Mouse (Mus musculus) liver, adult 2 months (tissue): Measurements from ENCODE around the gene Myo1h. TPM values are rescaled to one million over a fixed set of nuclear protein-coding genes. Genes with fewer than 3 reads are reported as not detected.

Experiments used
- DNase-seq: peaks from one replicate; pipeline ENCODE4 v3.0.0-alpha.2; 2011; ENCODE audit warnings: low read depth, low spot score; ENCODE audit errors: extremely low read depth
- H3K27ac ChIP-seq: fragments of 200-500 bp; replicated peaks from 2 replicates; pipeline ENCODE4 v1.5.1; 2012; ENCODE audit warnings: low read depth, mild to moderate bottlenecking, control low read depth, inconsistent platforms, low read length; ENCODE audit not compliant: insufficient read depth
- H3K27me3 ChIP-seq: fragments of 200-500 bp; 2 replicates; pipeline ENCODE4 v1.6.1; 2012; ENCODE audit warnings: mild to moderate bottlenecking, moderate library complexity, low read length, inconsistent platforms; ENCODE audit not compliant: control insufficient read depth, insufficient read depth
- H3K36me3 ChIP-seq: fragments of 200-500 bp; 2 replicates; pipeline ENCODE4 v1.6.1; 2012; ENCODE audit warnings: low read length, inconsistent platforms; ENCODE audit not compliant: control insufficient read depth, insufficient read depth
- H3K4me1 ChIP-seq: fragments of 200-500 bp; 2 replicates; pipeline ENCODE4 v1.6.1; 2011; ENCODE audit warnings: low read length; ENCODE audit not compliant: control insufficient read depth, insufficient read depth
- H3K4me3 ChIP-seq: fragments of 200-500 bp; 2 replicates; pipeline ENCODE4 v1.5.1; 2011; ENCODE audit warnings: low read depth, mild to moderate bottlenecking, control low read depth, low read length, moderate library complexity; ENCODE audit not compliant: insufficient read depth
- H3K79me2 ChIP-seq: fragments of 200-500 bp; 2 replicates; pipeline ENCODE4 v1.6.1; 2012; ENCODE audit warnings: inconsistent platforms, mild to moderate bottlenecking, low read length, moderate library complexity; ENCODE audit not compliant: control insufficient read depth, insufficient read depth
- H3K9ac ChIP-seq: fragments of 200-500 bp; 2 replicates; pipeline ENCODE4 v1.6.1; 2012; ENCODE audit warnings: low read depth, mild to moderate bottlenecking, control low read depth, inconsistent platforms, low read length
- CTCF ChIP-seq: fragments of 200-500 bp; IDR thresholded peaks from 2 replicates; pipeline ENCODE4 v1.5.1; 2011; ENCODE audit warnings: low read depth, low read length, control low read depth
- POLR2A ChIP-seq: fragments of 200-500 bp; IDR thresholded peaks from 2 replicates; pipeline ENCODE4 v1.6.1; 2011; ENCODE audit warnings: low read length, control low read depth; ENCODE audit not compliant: insufficient read depth; ENCODE audit errors: extremely low read depth
- WGBS: fragments of 180-500 bp; shearing (Covaris S2); methylation state at CpG from one replicate; pipeline ENCODE4 v1.1.7; 2018; 5-methylcytosine and 5-hydroxymethylcytosine counted together
- polyA plus RNA-seq: library from polyadenylated mRNA; depleted of rRNA; stranded (reverse); fragments of >200 nt; gene quantifications from 2 replicates; pipeline ENCODE4 v1.2.3, GENCODE M21; 2012
- total RNA-seq: library from RNA; depleted of rRNA; stranded (reverse); fragments of >200 nt; gene quantifications from 2 replicates; pipeline ENCODE4 v1.2.3, GENCODE M21; 2014

The Myo1h gene
- total and polyA plus RNA-seq, 2 experiments: 0.09 TPM; not detected in 1

- WGBS: 81% methylated on average over 9 of the region's 9 CpGs
- H3K27me3 ChIP-seq: no peaks in the 10 kb centered on the region
- H3K79me2 ChIP-seq: no peaks in the 10 kb centered on the region
- H3K9ac ChIP-seq: no peak overlapping the region
- TF ChIP-seq CTCF: no peak
- TF ChIP-seq POLR2A: no peak
- no peak overlapping the region for H3K27ac ChIP-seq
- peaks cover 21% of the 10 kb centered on the region for H3K36me3 ChIP-seq
- no peaks in the 10 kb centered on the region for H3K4me1 ChIP-seq
- DNase-seq: no peak
- no peak overlapping the region for H3K4me3 ChIP-seq
These were observed 104.2 kb downstream of the Myo1h start for GRCm38 (mm10) chr5:114393169-114393568.

GRCm38 (mm10) chr5:114406592-114406991 is 117.6 kb downstream of the Myo1h start:
- no peak for TF ChIP-seq POLR2A
- TF ChIP-seq CTCF: no peak
- H3K27ac ChIP-seq: no peak overlapping the region
- peaks cover 25% of the 10 kb centered on the region for H3K36me3 ChIP-seq
- no peaks in the 10 kb centered on the region for H3K4me1 ChIP-seq
- no peak overlapping the region for H3K4me3 ChIP-seq
- no peaks in the 10 kb centered on the region for H3K27me3 ChIP-seq
- no peak overlapping the region for H3K9ac ChIP-seq
- no peak for DNase-seq
- WGBS: 91% methylated on average over 14 of the region's 14 CpGs
- no peaks in the 10 kb centered on the region for H3K79me2 ChIP-seq

GRCm38 (mm10) chr5:114407269-114407668 is 118.3 kb downstream of the Myo1h start:
- WGBS: 91% methylated on average over 10 of the region's 10 CpGs
- Histone ChIP-seq H3K4me1 (no peaks in the 10 kb centered on the region), H3K27ac (no peak overlapping the region), H3K9ac (no peak overlapping the region), H3K36me3 (peaks cover 24% of the 10 kb centered on the region), H3K79me2 (no peaks in the 10 kb centered on the region), H3K4me3 (no peak overlapping the region), H3K27me3 (no peaks in the 10 kb centered on the region)
- TF ChIP-seq POLR2A (no peak), CTCF (no peak)
- no peak for DNase-seq

GRCm38 (mm10) chr5:114407810-114408209 is 118.8 kb downstream of the Myo1h start:
- no peak for TF ChIP-seq POLR2A
- TF ChIP-seq CTCF: no peak
- H3K4me1 ChIP-seq: no peaks in the 10 kb centered on the region
- H3K27ac ChIP-seq: no peak overlapping the region
- H3K36me3 ChIP-seq: peaks cover 26% of the 10 kb centered on the region
- WGBS: 92% methylated on average over 9 of the region's 9 CpGs
- H3K79me2 ChIP-seq: no peaks in the 10 kb centered on the region
- no peak overlapping the region for H3K9ac ChIP-seq
- no peak overlapping the region for H3K4me3 ChIP-seq
- no peak for DNase-seq
- H3K27me3 ChIP-seq: no peaks in the 10 kb centered on the region

- no peak for DNase-seq
- H3K79me2 ChIP-seq: no peaks in the 10 kb centered on the region
These were observed 119.9 kb downstream of the Myo1h start for GRCm38 (mm10) chr5:114408846-114409245.

GRCm38 (mm10) chr5:114410429-114410828 is 121.5 kb downstream of the Myo1h start:
- H3K4me1 ChIP-seq: no peaks in the 10 kb centered on the region
- 95% methylated on average over 13 of the region's 13 CpGs for WGBS
- no peaks in the 10 kb centered on the region for H3K27me3 ChIP-seq
- H3K36me3 ChIP-seq: peaks cover 19% of the 10 kb centered on the region
- H3K27ac ChIP-seq: no peak overlapping the region
- no peak for TF ChIP-seq POLR2A
- no peak for TF ChIP-seq CTCF
- no peak for DNase-seq
- no peak overlapping the region for H3K4me3 ChIP-seq
- no peak overlapping the region for H3K9ac ChIP-seq
- no peaks in the 10 kb centered on the region for H3K79me2 ChIP-seq

More at GRCm38 (mm10) chr5:114408846-114409245, 119.9 kb downstream of the Myo1h start:
- no peak overlapping the region for H3K4me3 ChIP-seq
- no peak overlapping the region for H3K27ac ChIP-seq
- H3K27me3 ChIP-seq: no peaks in the 10 kb centered on the region
- 94% methylated on average over 11 of the region's 11 CpGs for WGBS
- no peak for TF ChIP-seq POLR2A
- no peak for TF ChIP-seq CTCF
- no peak overlapping the region for H3K9ac ChIP-seq
- H3K36me3 ChIP-seq: peaks cover 24% of the 10 kb centered on the region
- no peaks in the 10 kb centered on the region for H3K4me1 ChIP-seq
